Mouse (Mus musculus) forebrain, embryonic 14.5 days (tissue): ENCODE data around the gene Prmt3. TPM values are rescaled to one million over a fixed set of nuclear protein-coding genes. Genes with fewer than 3 reads are reported as not detected.

Source experiments
- ATAC-seq: fragments of 200-750 bp; cut with Nextera tagmentation; 2 replicates; pipeline ENCODE4 v1.8.0; 2017; ENCODE audit warnings: mild to moderate bottlenecking, moderate library complexity
- DNase-seq: peaks from one replicate; pipeline ENCODE4 v3.0.0-alpha.2; 2015; ENCODE audit warnings: low spot score
- H3K27ac ChIP-seq: fragments of 300-500 bp; sonication (generic); 2 replicates; pipeline ENCODE4 v1.5.1; 2014; ENCODE audit warnings: low read depth, mild to moderate bottlenecking, control low read depth, low read length, moderate library complexity
- H3K27me3 ChIP-seq: fragments of 300-500 bp; sonication (generic); replicated peaks from 2 replicates; pipeline ENCODE4 v1.6.1; 2014; ENCODE audit warnings: low read length, control low read depth, mixed read lengths; ENCODE audit not compliant: control insufficient read depth, insufficient read depth
- H3K36me3 ChIP-seq: fragments of 300-500 bp; sonication (generic); 2 replicates; pipeline ENCODE4 v1.6.1; 2014; ENCODE audit warnings: low read length, control low read depth; ENCODE audit not compliant: control insufficient read depth, insufficient read depth
- H3K4me1 ChIP-seq: fragments of 300-500 bp; sonication (generic); 2 replicates; pipeline ENCODE4 v1.6.1; 2014; ENCODE audit warnings: antibody characterized with exemption, low read length, control low read depth; ENCODE audit not compliant: control insufficient read depth, insufficient read depth
- H3K4me2 ChIP-seq: fragments of 300-500 bp; sonication (generic); 2 replicates; pipeline ENCODE4 v1.6.1; 2014; ENCODE audit warnings: mild to moderate bottlenecking, control low read depth, low read length
- H3K4me3 ChIP-seq: fragments of 300-500 bp; sonication (generic); 2 replicates; pipeline ENCODE4 v1.5.1; 2014; ENCODE audit warnings: low read depth, low read length, control low read depth
- H3K9ac ChIP-seq: fragments of 300-500 bp; sonication (generic); 2 replicates; pipeline ENCODE4 v1.6.1; 2014; ENCODE audit warnings: mild to moderate bottlenecking, low read length, control low read depth, moderate library complexity
- H3K9me3 ChIP-seq: fragments of 300-500 bp; sonication (generic); replicated peaks from 2 replicates; pipeline ENCODE4 v1.6.1; 2016; ENCODE audit warnings: low read length, control low read depth, mixed read lengths; ENCODE audit not compliant: control insufficient read depth
- WGBS: fragments of 180-500 bp; shearing (Covaris S2); extraction: QIAGEN DNeasy Blood & Tissue Kit; methylation state at CpG from one replicate; pipeline ENCODE4 v1.1.7; 2014; 5-methylcytosine and 5-hydroxymethylcytosine counted together
- polyA plus RNA-seq: library from polyadenylated mRNA; unstranded; fragments of >200 nt; fragmentation: Nextera tagmentation; extraction: Ambion mirVana; gene quantifications from 2 replicates; pipeline ENCODE4 v1.2.1, GENCODE M21; 2014

Prmt3 gene
- polyA plus RNA-seq, 1 experiment from 2014 or later: 50.2 TPM

- no peaks in the 10 kb centered on the region for H3K27me3 ChIP-seq
- H3K4me1 ChIP-seq: no peaks in the 10 kb centered on the region
- ATAC-seq (no peak), DNase-seq (no peak)
- WGBS: 91% methylated on average over 9 of the region's 9 CpGs
- H3K36me3 ChIP-seq: peaks cover 22% of the 10 kb centered on the region; the same call in 1 of the 2 replicates
- H3K4me2 ChIP-seq: no peak overlapping the region
- no peak overlapping the region for H3K9ac ChIP-seq
- no peak overlapping the region for H3K27ac ChIP-seq
- H3K4me3 ChIP-seq: no peak overlapping the region
- no peaks in the 10 kb centered on the region for H3K9me3 ChIP-seq
Observed at GRCm38 (mm10) chr7:49807093-49807682, 29.0 kb downstream of the Prmt3 start.

GRCm38 (mm10) chr7:49807846-49808622, 29.9 kb downstream of the Prmt3 start:
- Histone ChIP-seq H3K9me3 (no peaks in the 10 kb centered on the region), H3K9ac (no peak overlapping the region), H3K4me2 (no peak overlapping the region), H3K4me1 (no peaks in the 10 kb centered on the region), H3K27ac (no peak overlapping the region), H3K27me3 (no peaks in the 10 kb centered on the region), H3K36me3 (peaks cover 21% of the 10 kb centered on the region; the same call in 1 of the 2 replicates), H3K4me3 (no peak overlapping the region)
- ATAC-seq (no peak), DNase-seq (no peak)
- 84% methylated on average over 17 of the region's 17 CpGs for WGBS

- no peak overlapping the region for H3K9ac ChIP-seq
- no peaks in the 10 kb centered on the region for H3K9me3 ChIP-seq
- WGBS: 85% methylated on average over 6 of the region's 6 CpGs
- H3K4me1 ChIP-seq: no peaks in the 10 kb centered on the region
- no peak overlapping the region for H3K27ac ChIP-seq
- DNase-seq (no peak), ATAC-seq (no peak)
- H3K4me3 ChIP-seq: no peak overlapping the region
- H3K4me2 ChIP-seq: no peak overlapping the region
- no peaks in the 10 kb centered on the region for H3K27me3 ChIP-seq
- peaks cover 20% of the 10 kb centered on the region; the same call in 1 of the 2 replicates for H3K36me3 ChIP-seq
Observed at GRCm38 (mm10) chr7:49809100-49809499, 31.0 kb downstream of the Prmt3 start.

GRCm38 (mm10) chr7:49809562-49809961, 31.4 kb downstream of the Prmt3 start:
- DNase-seq (no peak), ATAC-seq (no peak)
- Histone ChIP-seq H3K4me1 (no peaks in the 10 kb centered on the region), H3K36me3 (peaks cover 20% of the 10 kb centered on the region; the same call in 1 of the 2 replicates), H3K9ac (no peak overlapping the region), H3K4me2 (no peak overlapping the region), H3K27me3 (no peaks in the 10 kb centered on the region), H3K27ac (no peak overlapping the region), H3K4me3 (no peak overlapping the region), H3K9me3 (no peaks in the 10 kb centered on the region)
- WGBS: 39% methylated on average over 3 of the region's 3 CpGs

GRCm38 (mm10) chr7:49811346-49811745, 33.2 kb downstream of the Prmt3 start:
- DNase-seq (peak; percentile 34), ATAC-seq (no peak)

GRCm38 (mm10) chr7:49819393-49819792, 41.2 kb downstream of the Prmt3 start:
- H3K4me3 ChIP-seq: no peak overlapping the region
- WGBS: 7% methylated on average over 4 of the region's 4 CpGs
- no peak overlapping the region for H3K4me2 ChIP-seq
- ATAC-seq (no peak; the same call in 1 of the 2 replicates), DNase-seq (peak; percentile 20)
- H3K27me3 ChIP-seq: no peaks in the 10 kb centered on the region
- no peak overlapping the region for H3K27ac ChIP-seq
- 0 out of 2 replicates have a peak, but pooled peaks cover 3% of the 10 kb centered on the region for H3K4me1 ChIP-seq
- H3K9me3 ChIP-seq: no peaks in the 10 kb centered on the region; the same call in 1 of the 2 replicates
- H3K9ac ChIP-seq: no peak overlapping the region
- H3K36me3 ChIP-seq: peaks cover 12% of the 10 kb centered on the region

More at GRCm38 (mm10) chr7:49811346-49811745, 33.2 kb downstream of the Prmt3 start:
- no peaks in the 10 kb centered on the region for H3K4me1 ChIP-seq
- H3K36me3 ChIP-seq: peaks cover 23% of the 10 kb centered on the region; the same call in 1 of the 2 replicates
- no peak overlapping the region for H3K4me3 ChIP-seq
- 57% methylated on average over 4 of the region's 4 CpGs for WGBS
- H3K4me2 ChIP-seq: no peak overlapping the region
- H3K27me3 ChIP-seq: no peaks in the 10 kb centered on the region
- H3K9me3 ChIP-seq: no peaks in the 10 kb centered on the region; the same call in 1 of the 2 replicates
- H3K27ac ChIP-seq: no peak overlapping the region
- H3K9ac ChIP-seq: no peak overlapping the region

- ATAC-seq: no peak
- no peak overlapping the region for H3K4me2 ChIP-seq
- no peak overlapping the region for H3K4me3 ChIP-seq
- 85% methylated on average over 1 of the region's 1 CpGs for WGBS
- no peaks in the 10 kb centered on the region for H3K9me3 ChIP-seq
- H3K36me3 ChIP-seq: peaks cover 9% of the 10 kb centered on the region
- DNase-seq: no peak
- H3K4me1 ChIP-seq: 0 out of 2 replicates have a peak, but pooled peaks cover 3% of the 10 kb centered on the region
- no peak overlapping the region for H3K9ac ChIP-seq
- H3K27me3 ChIP-seq: no peaks in the 10 kb centered on the region
- H3K27ac ChIP-seq: no peak overlapping the region
Observed at GRCm38 (mm10) chr7:49821370-49821769, 43.2 kb downstream of the Prmt3 start.

- no peak overlapping the region for H3K4me3 ChIP-seq
- no peaks in the 10 kb centered on the region for H3K9me3 ChIP-seq
- H3K36me3 ChIP-seq: peaks cover 14% of the 10 kb centered on the region
- no peak for ATAC-seq
- 93% methylated on average over 2 of the region's 2 CpGs for WGBS
- no peak overlapping the region for H3K27ac ChIP-seq
- H3K27me3 ChIP-seq: no peaks in the 10 kb centered on the region
- H3K4me2 ChIP-seq: no peak overlapping the region
- DNase-seq: no peak
- H3K4me1 ChIP-seq: 0 out of 2 replicates have a peak, but pooled peaks cover 3% of the 10 kb centered on the region
- no peak overlapping the region for H3K9ac ChIP-seq
Observed at GRCm38 (mm10) chr7:49822028-49822427, 43.9 kb downstream of the Prmt3 start.

- no peak overlapping the region for H3K9ac ChIP-seq
- DNase-seq: no peak
- 0 out of 2 replicates have a peak, but pooled peaks cover 3% of the 10 kb centered on the region for H3K4me1 ChIP-seq
- H3K27ac ChIP-seq: no peak overlapping the region
- no peaks in the 10 kb centered on the region for H3K27me3 ChIP-seq
- H3K4me2 ChIP-seq: no peak overlapping the region
- no peaks in the 10 kb centered on the region for H3K9me3 ChIP-seq
- 0 out of 2 replicates have a peak, but pooled peaks have one; percentile 48 for ATAC-seq
- peaks cover 24% of the 10 kb centered on the region for H3K36me3 ChIP-seq
- 71% methylated on average over 4 of the region's 4 CpGs for WGBS
- H3K4me3 ChIP-seq: no peak overlapping the region
Observed at GRCm38 (mm10) chr7:49823595-49823994, 45.4 kb downstream of the Prmt3 start.
